Mouse (Mus musculus): ENCODE measurements around the gene Rasgrf1.

DNA sequence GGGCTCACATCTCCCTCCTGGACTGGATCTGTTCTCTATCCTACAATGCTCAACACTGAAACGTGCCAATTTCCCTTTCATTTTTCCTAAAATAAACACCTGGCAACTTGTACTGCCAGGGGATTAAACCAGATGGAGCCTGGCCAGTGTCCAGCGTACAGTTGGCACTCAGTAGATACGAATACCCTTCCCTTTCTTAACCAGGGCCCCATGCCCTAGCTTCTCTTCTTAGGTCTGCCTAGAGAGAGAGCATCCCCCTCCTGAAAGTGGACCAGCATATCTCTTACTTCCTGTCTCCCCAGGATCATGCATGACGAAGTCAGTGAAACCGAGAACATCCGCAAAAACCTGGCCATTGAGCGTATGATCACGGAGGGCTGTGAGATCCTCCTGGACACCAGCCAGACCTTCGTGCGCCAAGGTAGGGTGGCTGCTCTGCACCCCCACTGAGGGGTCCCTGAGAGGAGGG, 64.8 kb downstream of the Rasgrf1 start:
- TF ChIP-seq POLR2A (IDR thresholded peaks at IDR 0.05; ENCODE audit: control insufficient read depth in 1 of 2, insufficient read depth in 1 of 2, low read depth in 1 of 2, low read length in 2 of 2, poor library complexity in 1 of 2) (no peak), USF1 (IDR thresholded peaks at IDR 0.05; ENCODE audit: low read depth, low read length) (no peak), MAFK (IDR thresholded peaks at IDR 0.05; ENCODE audit: borderline replicate concordance, low read depth, low read length) (no peak), ELF1 (IDR thresholded peaks at IDR 0.05; ENCODE audit: low read depth, low read length) (no peak), EP300 (IDR thresholded peaks at IDR 0.05; ENCODE audit: low read depth in 1 of 2, low read length in 2 of 2) (no peak), KAT2A (conservative IDR thresholded peaks at IDR 0.05; ENCODE audit: low read depth, low read length) (no peak), UBTF (IDR thresholded peaks at IDR 0.05; ENCODE audit: borderline replicate concordance, insufficient read depth, low read depth, low read length) (no peak), MAZ (IDR thresholded peaks at IDR 0.05; ENCODE audit: low read depth, low read length) (no peak)
